Mouse (Mus musculus): ENCODE results near the gene Marveld3.

Marveld3 gene

GRCm38 (mm10) chr8:109961693-109962367 is at the start of gene Marveld3:
Marveld3 (minus strand) TSS chr8:109962203.
- peak in 1 of 2 experiments; percentile 29 for DNase-seq (ENCODE audit: low spot score in 2 of 2)

- DNase-seq (ENCODE audit: low spot score in 2 of 2), result peak in 1 of 2 experiments; percentile 28
Measured at GRCm38 (mm10) chr8:110010868-110011267, 48.9 kb upstream of the Marveld3 start.

GRCm38 (mm10) chr8:110008995-110009446 is 47.0 kb upstream of the Marveld3 start:
- DNase-seq (ENCODE audit: low spot score in 2 of 2), result no peak

GRCm38 (mm10) chr8:110008228-110008994 is 46.4 kb upstream of the Marveld3 start:
- no peak for DNase-seq (ENCODE audit: low spot score in 2 of 2)

- no peak for DNase-seq (ENCODE audit: low spot score in 2 of 2)
Measured at GRCm38 (mm10) chr8:110006312-110007023, 44.5 kb upstream of the Marveld3 start.

- DNase-seq (ENCODE audit: low spot score in 2 of 2), result no peak
Measured at GRCm38 (mm10) chr8:110004300-110004699, 42.3 kb upstream of the Marveld3 start.

GRCm38 (mm10) chr8:110002953-110003352 is 41.0 kb upstream of the Marveld3 start:
- peak in 1 of 2 experiments; percentile 44 for DNase-seq (ENCODE audit: low spot score in 2 of 2)

- DNase-seq (ENCODE audit: low spot score in 2 of 2), result no peak
Measured at GRCm38 (mm10) chr8:109999974-110000373, 38.0 kb upstream of the Marveld3 start.

GRCm38 (mm10) chr8:109998066-109998465 is 36.1 kb upstream of the Marveld3 start:
- no peak for DNase-seq (ENCODE audit: low spot score in 2 of 2)

- DNase-seq (ENCODE audit: low spot score in 2 of 2), result no peak
Measured at GRCm38 (mm10) chr8:109997381-109997780, 35.4 kb upstream of the Marveld3 start.

GRCm38 (mm10) chr8:109992951-109993350 is 30.9 kb upstream of the Marveld3 start:
- no peak for DNase-seq (ENCODE audit: low spot score in 2 of 2)

- DNase-seq (ENCODE audit: low spot score in 2 of 2), result no peak
Measured at GRCm38 (mm10) chr8:109992166-109992565, 30.2 kb upstream of the Marveld3 start.

- no peak for DNase-seq (ENCODE audit: low spot score in 2 of 2)
Measured at GRCm38 (mm10) chr8:109990224-109990623, 28.2 kb upstream of the Marveld3 start, which contains the start of gene Tat. Tat (plus strand) TSS chr8:109990437.

GRCm38 (mm10) chr8:109989151-109989550 is 27.1 kb upstream of the Marveld3 start:
- DNase-seq (ENCODE audit: low spot score in 2 of 2), result no peak

GRCm38 (mm10) chr8:109987776-109988175 is 25.8 kb upstream of the Marveld3 start:
- DNase-seq (ENCODE audit: low spot score in 2 of 2), result no peak

- no peak for DNase-seq (ENCODE audit: low spot score in 2 of 2)
Measured at GRCm38 (mm10) chr8:109986384-109986783, 24.4 kb upstream of the Marveld3 start.

- no peak for DNase-seq (ENCODE audit: low spot score in 2 of 2)
Measured at GRCm38 (mm10) chr8:109983944-109984343, 21.9 kb upstream of the Marveld3 start.

- DNase-seq (ENCODE audit: low spot score in 2 of 2), result peak; percentile 11 to 17
Measured at GRCm38 (mm10) chr8:109982386-109983105, 20.5 kb upstream of the Marveld3 start.

GRCm38 (mm10) chr8:109979339-109979738 is 17.3 kb upstream of the Marveld3 start:
- no peak for DNase-seq (ENCODE audit: low spot score in 2 of 2)

GRCm38 (mm10) chr8:109972901-109973300 is 10.9 kb upstream of the Marveld3 start:
- no peak for DNase-seq (ENCODE audit: low spot score in 2 of 2)

GRCm38 (mm10) chr8:109970323-109970722 is 8.3 kb upstream of the Marveld3 start:
- no peak for DNase-seq (ENCODE audit: low spot score in 2 of 2)

- DNase-seq (ENCODE audit: low spot score in 2 of 2), result no peak
Measured at GRCm38 (mm10) chr8:109968837-109969236, 6.8 kb upstream of the Marveld3 start.

Data from thymus, postnatal 10 days (tissue).